Mouse (Mus musculus): ENCODE results near the gene Pitpnm2.
A peak's percentile ranks its signal among the peaks of the same experiment; 100 is the strongest.

The Pitpnm2 gene

DNA sequence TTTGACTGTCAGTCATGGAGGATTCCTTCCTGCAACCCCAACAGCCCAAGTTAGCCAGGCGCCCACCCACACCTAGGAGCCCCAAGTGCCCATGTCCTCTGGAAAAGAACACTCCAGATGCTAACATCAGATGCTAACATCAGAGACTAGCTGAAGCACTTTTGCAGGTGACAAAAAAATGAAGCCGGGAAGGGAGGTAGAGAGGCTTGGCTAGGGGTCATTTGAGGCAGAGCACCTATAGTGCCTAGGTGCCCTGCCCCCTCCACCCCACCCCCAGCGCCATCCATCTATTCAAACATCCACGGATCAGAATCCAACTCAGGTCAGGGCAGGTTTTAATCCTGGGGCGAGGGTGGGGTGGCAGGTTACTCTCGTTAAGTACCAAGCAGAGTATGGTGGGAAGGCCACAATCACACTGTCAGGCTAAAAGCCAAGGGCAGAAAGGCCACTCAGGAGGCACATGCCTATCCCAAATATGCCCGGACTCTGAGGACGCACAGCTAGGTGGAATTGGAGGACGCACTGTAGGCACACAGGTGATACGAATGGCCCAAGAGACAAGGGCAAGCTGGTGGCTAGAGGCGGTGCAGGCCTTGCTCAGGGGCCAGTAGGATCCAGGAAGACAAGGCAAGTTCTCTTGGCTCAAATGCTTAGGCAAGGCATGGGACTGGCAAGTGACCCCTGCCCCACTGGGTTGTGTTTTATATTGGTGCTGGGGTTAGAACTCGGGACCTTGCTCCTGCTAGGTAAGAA, 155.5 kb downstream of the Pitpnm2 start:
- no peak for DNase-seq (ENCODE audit: low spot score in 2 of 2)

DNA sequence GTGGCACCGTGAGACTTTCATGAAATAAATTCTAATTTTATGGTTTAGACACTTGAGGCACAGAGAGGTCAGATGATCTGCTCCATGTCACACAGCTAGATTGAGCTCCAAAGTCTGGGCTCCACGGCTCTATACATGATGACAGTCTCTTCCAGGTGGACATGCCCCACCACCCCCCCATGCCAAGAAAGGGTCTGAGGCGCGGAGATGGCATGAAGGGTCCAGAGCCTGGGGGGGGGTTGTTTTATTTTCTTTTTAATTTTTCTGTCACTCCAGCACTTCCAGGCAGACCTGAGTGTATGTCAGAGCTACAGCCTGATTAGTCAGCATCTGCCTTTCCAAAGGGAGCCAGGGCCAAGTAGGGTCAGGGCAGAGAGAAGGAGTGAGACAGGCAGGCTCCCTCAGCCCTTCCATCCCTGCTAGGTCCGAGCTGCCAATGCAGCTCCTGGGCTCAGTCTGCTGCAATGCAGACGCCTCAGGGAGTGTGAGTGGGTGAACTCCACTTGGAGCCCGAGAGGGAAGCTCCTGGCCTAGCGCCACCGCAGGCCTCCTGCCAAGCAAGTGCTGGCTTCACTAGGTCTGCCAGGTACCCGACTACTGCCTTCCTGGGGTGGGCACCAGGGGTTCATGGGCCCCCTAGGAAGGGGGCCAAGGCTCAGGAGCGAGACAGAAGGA, 156.3 kb downstream of the Pitpnm2 start:
- DNase-seq (ENCODE audit: low spot score in 2 of 2) = peak; percentile 78 to 85

DNA sequence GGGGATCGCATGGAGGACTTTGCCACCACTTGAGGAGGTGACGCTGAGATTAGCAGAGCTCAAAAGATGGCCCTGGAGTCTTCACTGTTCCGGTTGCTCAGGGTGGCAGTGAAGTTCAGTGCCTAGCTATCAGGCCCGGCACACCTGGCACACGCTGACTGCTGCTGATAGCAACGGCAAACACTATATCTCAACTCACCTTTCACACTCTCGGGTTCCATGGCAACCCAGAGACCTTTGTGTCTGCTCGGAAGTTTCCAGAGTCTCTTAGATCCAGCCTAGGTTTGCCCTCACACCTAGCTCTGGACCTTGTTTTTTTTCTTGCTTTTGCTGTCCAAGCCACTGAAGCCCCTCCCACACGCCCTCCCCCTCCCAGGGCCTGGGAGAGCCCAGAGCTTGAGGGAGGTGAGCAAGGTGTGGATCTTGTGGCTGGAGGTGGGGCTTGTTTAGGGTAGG, 157.6 kb downstream of the Pitpnm2 start:
- DNase-seq (ENCODE audit: low spot score in 2 of 2) = no peak

DNA sequence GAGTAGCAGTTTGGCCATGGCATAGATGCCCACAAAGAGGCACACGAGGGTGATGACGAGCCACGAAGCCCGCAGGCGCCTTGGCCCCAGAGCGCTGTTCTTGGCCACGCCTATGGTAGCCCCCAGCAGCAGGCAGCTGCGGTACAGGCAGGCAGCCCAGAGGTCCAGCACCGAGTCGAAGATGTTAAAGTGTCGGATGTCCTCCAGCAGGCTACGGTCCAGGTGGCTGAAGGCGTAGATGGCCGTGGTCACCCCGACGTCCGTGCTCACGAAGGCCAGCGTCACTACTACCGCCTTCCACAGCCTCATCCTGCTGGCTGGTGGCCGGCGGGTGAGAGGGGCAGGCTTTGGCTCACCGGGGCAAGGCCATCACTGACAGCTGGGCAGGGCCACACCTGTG, 159.7 kb downstream of the Pitpnm2 start:
- no peak for DNase-seq (ENCODE audit: low spot score in 2 of 2)

DNA sequence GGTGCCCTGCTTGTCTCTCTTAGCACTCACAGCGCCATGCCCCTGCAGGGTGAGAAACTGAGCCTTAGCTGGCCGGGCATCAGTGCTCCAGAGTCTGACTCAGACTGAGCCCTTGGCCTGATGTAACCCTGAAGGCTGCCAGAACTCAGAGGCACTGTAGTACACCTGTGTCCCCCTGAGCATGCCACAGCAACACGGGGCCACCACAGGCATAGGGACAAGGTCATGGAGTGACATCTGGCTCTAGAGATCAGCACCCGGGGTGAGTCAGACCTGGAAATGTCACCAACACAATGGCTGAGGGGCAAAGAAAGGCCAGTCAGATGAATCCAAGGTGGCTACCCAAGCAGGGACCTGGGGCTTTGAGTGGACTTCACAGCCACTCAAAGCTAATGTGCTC, 162.7 kb downstream of the Pitpnm2 start:
- no peak for DNase-seq (ENCODE audit: low spot score in 2 of 2)

DNA sequence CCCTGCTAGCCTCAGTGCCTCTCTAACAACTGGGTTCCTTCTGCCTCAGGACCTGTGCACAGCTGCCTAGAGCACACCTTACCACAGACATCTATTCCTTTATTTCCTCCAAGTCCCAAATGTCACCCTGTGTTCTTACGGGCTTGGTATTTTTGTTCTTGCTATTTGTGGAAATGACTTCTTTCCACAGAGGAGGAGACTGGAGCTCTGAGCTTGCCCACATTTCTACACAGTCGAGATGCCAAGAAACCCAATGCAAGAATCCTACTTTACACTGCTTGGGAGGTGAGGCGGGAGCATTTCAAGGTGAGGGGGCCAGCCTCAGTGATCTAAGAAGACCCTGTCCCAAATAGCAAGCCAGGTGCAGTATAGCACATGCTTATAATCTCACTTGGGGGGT, 164.0 kb downstream of the Pitpnm2 start:
- DNase-seq (ENCODE audit: low spot score in 2 of 2) = peak in 1 of 2 experiments; percentile 52

DNA sequence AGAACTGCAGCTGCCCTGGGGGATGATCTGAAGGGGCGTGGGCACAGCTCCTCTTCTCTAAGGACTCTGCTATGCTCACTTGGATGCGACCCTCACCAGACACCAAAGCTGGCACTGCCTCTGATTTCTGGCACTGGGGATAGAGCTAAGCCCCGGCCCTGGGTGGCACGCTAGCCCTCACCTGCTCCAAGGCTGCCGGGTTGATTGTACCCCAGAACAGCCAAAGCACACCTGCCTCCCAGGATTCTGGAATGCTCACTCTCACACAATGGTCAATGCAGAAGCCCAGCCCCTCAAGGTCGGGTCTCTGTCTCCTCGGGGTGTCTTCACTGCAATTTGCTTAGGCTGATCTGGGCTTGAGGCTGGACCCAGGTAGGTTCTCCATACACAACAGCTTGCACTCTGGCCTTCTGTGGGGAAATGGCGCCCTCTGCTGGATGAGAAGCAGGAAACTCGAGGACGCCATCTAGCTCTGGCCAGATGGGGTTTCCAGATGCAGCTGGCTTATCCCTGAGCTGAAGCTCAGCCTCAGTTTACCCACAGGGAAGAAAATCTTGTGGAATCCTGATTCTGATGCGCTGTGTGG, 164.9 kb downstream of the Pitpnm2 start:
- peak; percentile 67 for DNase-seq (ENCODE audit: low spot score in 2 of 2)

DNA sequence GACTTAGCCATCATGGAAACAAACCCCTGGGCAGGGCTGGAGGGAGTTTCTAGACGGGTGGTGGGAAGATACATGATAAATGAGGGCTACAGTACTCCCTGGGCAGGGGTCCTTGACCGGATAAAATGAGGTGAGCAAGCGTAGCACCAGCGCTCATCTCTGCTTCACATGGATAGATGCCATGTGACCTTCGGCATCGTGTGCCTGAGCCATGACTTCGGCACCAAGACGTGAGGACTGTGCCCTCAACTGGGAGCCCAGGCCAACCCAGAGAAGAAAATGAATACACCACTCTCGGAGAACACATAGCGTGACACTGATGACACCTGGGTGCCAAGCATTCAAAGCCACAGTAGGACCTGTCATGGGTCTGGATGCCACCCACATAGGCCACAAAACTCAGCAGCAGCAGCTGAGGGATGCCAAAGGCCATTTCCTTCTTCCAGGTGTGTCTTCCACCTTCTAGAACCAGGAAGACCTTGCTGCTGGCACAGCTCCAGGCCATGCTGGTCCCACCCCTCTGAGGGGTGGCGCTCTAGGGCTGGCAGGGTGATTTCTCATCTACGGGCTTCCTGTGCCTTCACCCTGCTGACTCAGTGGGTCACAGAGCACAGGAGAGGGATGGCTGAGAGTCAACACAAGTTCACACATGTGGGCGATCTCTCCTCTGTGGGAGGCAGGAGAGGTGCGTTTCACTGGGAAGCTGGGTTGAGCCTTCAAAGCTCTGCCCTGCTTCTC, 165.5 kb downstream of the Pitpnm2 start:
- DNase-seq (ENCODE audit: low spot score in 2 of 2) = no peak

DNA sequence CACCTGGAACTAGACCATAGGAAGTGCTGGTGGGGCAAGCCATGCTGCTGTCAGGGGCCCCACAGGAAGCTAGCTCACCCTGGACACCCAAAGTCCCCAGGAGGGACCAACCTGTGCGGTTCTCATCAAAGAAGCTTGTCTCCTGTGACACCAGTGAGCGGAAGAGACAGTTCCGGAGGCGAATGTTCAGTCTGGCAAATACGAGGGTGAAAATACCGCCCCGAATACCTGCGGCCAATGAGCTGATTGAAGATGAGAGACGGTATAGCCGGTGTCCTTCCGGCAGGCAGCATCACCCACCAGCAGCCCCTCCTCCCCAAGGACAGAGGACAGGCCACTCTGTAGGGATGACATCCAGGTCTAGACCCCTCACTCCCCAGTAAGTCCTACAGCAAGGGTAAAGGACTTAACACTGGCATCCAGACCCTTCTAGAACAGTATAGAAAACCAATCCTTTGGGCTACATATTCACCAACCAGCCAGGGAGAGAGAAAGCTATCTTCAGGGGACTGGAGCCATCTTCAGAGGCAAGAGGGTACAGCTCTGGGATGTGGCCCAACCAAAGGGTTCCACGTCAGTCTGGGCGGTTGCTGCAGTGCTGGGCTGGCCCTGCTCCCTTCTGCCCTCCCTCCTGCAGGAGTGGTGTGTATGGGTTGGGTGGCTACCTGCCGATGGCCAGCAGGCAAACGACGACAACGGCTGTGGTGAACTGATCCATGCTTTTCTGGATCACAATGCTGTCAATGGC, 166.4 kb downstream of the Pitpnm2 start:
- no peak for DNase-seq (ENCODE audit: low spot score in 2 of 2)

DNA sequence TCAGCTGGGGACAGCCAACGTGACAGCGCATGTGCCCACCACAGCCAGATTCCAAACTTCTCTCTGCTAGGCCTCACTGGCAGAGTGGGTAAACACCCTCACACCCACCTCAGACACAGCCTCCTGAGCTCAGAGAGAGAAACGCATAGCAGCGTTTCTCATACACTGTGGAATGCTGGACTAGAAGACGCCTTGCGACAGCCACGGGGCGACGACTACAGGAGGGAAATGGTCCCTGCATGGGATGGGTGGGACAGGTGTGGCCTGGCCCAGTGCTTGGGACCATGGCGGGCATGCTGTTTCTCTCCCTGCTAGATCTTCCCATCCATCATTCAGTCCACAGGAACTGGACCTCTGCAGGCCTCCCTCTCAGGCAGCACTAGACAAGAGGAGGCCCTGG, 167.1 kb downstream of the Pitpnm2 start:
- DNase-seq (ENCODE audit: low spot score in 2 of 2) = no peak

DNA sequence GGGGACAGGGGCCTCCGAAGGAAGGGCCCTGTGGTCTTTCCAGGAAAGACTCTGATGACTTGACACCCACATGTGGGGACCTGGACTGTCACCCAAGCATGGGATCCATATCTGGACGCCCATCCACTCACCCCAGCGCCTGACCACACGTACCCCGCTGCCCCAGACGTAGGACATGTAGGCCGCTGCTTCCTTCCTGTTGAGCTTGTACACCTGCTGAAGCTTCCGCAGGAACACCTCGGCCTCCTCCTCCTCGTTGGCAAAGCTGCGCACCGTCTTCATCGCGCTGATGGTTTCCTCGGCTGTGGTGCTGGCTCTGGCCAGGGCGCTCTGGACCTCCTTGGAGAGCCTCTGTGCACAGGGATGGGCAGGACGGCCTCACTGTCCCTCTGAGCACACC, 169.7 kb downstream of the Pitpnm2 start:
- no peak for DNase-seq (ENCODE audit: low spot score in 2 of 2)

DNA sequence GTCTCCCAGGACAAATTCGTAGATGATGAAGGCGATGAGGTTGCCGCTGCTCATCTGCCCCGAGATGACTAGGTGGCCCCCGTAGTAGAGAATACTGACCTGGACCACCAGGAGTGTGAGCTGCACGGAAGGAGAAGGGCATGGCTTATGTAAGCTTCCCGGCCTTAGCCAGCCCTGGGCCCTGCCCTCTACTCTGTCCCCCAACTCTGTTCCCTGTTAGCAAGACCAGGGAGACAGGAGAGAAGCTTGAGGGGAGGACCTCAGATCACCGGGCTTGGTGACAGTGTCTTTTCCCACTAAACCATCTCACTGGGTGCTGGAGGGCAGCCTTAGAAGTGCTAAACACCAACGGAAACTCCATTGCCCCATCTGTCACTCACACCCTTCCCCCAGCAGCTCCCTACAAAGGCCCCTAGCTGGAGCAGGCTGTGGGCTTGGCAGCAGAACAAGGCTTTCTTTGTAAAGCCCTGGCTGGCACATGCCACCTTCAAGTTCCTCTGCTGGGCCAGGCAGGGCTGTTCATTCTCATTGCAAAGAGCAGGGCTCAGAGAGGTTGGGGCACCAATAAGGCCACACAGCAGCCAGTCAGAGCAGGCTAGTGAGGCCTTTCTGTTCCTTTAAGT, 170.7 kb downstream of the Pitpnm2 start:
- peak in 1 of 2 experiments; percentile 73 for DNase-seq (ENCODE audit: low spot score in 2 of 2)

DNA sequence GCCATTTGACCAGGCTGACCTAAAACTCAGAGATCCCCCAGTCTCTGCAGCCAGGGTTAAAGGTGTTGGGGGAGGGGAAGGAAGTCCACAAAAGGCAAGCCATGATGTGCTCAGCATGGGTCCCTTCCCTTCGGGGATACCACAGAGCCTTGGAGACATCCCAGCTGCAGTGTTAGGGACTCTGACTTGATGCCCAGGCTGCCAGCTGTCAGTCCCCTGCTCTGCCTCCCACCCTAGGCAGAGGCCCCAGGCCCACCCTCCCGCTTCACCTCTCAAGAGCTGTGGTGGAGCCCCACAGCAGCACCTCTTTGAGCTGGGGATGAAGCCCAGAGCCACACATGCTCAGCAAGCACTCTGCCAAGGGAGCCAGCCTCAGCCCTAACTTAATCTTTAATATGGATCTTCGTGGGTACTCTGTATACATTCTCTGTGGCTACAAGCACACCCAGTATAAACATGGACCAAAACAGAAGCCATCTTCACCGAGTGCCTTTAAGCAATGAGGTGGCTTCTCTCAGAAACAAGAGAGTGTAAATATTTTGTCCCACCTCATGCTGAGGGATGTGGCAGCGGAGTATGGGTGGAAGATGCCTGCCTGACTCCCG, 171.6 kb downstream of the Pitpnm2 start:
- DNase-seq (ENCODE audit: low spot score in 2 of 2) = no peak

DNA sequence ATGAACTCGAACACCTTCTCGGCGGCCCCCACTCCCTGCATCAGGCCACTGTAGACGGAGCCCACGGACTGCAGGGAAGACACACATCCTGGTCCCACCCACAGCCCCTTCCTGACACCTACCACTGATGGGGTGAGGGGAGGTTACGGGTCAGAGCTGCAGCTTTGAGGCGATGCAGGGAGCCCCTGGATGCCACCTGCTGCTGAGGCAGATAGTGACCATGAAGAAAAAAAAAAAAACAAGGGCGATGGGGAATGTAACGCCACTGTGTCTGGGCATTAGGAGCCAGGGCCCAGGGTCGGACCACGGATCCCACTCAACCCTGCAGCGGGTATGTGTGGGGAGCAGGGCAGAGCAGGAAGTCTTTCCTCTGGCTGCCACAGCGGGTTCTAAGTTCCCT, 172.3 kb downstream of the Pitpnm2 start:
- no peak for DNase-seq (ENCODE audit: low spot score in 2 of 2)

DNA sequence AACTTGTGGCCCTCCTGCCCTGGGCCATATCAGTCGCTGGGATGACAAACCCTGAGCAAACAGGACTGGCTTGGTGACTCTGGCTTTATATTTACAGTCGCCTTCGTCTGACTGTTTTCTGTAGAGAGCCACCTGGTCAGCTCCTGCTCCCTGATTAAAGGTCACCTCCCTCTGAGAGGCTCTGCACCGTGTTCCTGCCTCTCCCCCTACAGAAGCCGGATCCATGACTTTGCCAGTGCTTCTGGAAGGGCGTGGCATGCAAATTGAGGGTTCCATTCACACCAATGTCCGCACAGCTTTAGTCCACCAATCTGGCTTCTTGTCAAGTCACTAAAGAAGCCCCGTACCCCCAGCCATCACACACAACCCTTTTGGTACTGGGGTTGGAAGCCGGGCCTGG, 173.0 kb downstream of the Pitpnm2 start:
- no peak for DNase-seq (ENCODE audit: low spot score in 2 of 2)

DNA sequence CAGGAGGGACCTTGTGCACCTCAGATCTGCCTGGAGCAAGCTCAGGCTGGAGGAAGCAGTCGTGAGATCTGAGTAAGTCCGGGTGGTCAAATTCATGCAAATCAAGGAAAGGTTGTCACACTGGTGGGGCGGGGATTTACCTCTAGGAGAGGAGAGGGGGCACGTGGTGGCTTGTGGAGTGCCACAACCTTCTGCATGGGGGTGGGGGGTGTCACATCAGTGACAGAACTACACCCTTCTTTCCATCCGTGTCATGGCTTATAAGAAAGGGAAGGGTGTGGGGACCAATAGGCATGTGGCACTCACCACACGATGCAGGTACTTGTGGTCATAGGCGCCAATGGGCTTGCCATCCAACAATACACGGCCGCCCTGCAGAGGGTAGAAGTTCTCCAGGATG, 173.8 kb downstream of the Pitpnm2 start:
- no peak for DNase-seq (ENCODE audit: low spot score in 2 of 2)

DNA sequence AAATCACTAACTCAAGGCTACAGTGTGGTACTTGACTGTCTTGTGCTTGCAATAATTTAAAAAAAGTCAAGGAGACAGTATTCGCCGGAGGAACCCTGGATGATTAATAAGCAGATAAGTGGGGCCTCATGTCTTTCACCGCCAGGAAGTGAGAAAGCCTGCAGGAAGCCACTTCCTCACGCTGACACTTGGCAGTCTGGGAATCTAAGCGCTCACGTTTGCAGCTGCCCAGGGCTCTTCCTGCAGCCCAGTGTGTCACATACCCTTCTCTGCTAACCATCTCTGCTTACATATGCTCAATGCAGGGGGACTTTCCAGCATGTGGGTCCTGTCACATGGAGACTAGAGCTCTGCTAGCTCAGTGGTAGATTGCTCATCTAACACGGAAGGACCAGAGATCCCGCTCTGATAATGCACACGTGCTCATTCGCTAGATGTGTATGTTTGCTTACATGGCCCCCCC, 174.7 kb downstream of the Pitpnm2 start:
- no peak for DNase-seq (ENCODE audit: low spot score in 2 of 2)

DNA sequence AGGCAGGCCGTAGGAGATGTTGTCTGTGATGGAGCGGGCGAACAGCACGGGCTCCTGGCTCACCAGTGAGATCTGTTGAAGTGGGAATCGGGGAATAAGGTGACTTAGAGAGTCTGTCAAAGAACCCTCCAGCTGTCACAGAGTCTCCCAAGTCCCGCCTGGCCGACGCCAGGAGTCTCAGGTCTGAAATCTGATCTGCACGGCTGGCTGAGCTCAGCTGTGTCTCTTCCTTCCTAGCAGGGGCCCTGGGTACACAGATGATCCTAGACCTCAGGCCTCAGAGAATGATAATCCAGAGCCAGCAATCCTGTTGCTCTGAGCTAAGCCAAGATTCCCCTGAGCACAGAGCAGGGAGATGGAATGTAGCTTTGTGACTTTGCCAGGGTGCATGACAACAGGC, 175.9 kb downstream of the Pitpnm2 start:
- DNase-seq (ENCODE audit: low spot score in 2 of 2) = no peak

DNA sequence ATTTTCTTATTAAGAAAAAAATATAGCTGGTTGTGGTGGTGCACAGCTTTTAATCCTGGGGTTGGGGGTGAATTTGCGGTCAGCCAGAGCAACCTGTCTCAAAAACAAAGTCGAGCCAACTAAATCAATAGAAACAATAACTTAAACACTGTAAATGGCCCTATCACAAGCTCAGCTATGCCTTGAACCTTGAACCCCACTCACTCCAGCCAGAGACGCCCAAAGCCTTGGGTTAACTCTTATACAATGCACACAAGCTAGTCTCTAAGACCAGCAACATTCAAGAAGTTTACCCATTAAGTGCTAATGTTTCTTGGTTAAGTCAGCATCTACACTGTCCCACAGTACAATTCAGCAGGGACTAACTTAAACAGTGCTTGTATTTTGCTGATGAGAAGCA, 179.9 kb downstream of the Pitpnm2 start:
- no peak for DNase-seq (ENCODE audit: low spot score in 2 of 2)
